Mouse (Mus musculus) embryonic stem cell, embryonic (primary cell): ENCODE results near the gene Hist2h2be.
"Not testable (repeated sequence)": the region's sequence is repeated elsewhere in the genome, so short reads cannot be mapped to it uniquely, and the experiment has no call there.

ENCODE experiments used
- CTCF ChIA-PET, 4 experiments: fragments of 300-600 bp in 2 of 4; fragments of 350-600 bp in 2 of 4; sonication (Branson Sonifier 250); formaldehyde crosslinking; loops; one replicate each; lab custom pipeline; 2022; ENCODE audit warnings: inconsistent platforms in 2 of 4; lab: Charles Lee
- POLR2A ChIA-PET, 4 experiments: fragments of 300-600 bp in 2 of 4; fragments of 350-600 bp in 2 of 4; sonication (Branson Sonifier 250); formaldehyde crosslinking; loops; one replicate each; lab custom pipeline; 2022; ENCODE audit warnings: antibody characterized with exemption in 4 of 4, inconsistent platforms in 1 of 4; lab: Charles Lee

Hist2h2be gene

DNA sequence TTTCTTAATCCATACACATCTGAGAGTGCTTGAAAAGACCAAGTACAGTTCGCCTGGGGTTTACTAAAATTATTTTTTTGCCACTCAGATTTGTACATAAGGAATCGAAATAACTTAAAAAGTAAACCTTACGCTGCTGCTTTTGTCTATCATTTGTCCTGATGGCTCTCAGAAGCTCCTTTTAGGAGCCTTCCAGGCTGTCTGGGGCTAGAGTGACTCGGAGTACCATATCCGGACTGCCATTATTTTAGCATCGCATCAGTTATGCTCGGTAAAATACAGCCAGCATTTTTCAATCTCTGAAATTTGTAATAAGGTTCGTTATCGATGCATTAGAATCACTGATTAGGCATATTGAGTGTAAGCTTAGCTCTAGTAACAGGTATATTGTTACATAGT is 19.9 kb downstream of the Hist2h2be start:
- CTCF ChIA-PET = no interaction called here
- POLR2A ChIA-PET = interaction anchor here (0.6 to 6.2 kb wide), 23 partner anchors 10 to 290 kb away, joined by 3 to 149 read pairs (median 7); partner anchors contain the start of genes Hist2h2bb (in 4 of the 4), Hist2h4 (in 4 of the 4), Bola1 (in 2 of the 4) and Hist2h2ab (in 2 of the 4)

- POLR2A ChIA-PET = interaction anchor here in 3 of 4 experiments (0.6 to 6.2 kb wide), 48 partner anchors 10 to 432 kb away, joined by 3 to 149 read pairs (median 4); partner anchors contain the start of genes Bola1 (in 3 of the 3), Hist2h2ab (in 3 of the 3), Hist2h2ac (in 3 of the 3) and Hist2h2bb (in 3 of the 3)
- CTCF ChIA-PET = no interaction called here
These were observed 23.1 kb downstream of the Hist2h2be start for GRCm38 (mm10) chr3:96243921-96244572.

- POLR2A ChIA-PET = interaction anchor here in 3 of 4 experiments (0.6 to 6.2 kb wide), 34 partner anchors 9 to 371 kb away, joined by 3 to 149 read pairs (median 3); partner anchors contain the start of genes Bola1 (in 3 of the 3), Hist2h2ab (in 3 of the 3), Hist2h2ac (in 3 of the 3) and Hist2h2bb (in 3 of the 3)
- CTCF ChIA-PET = not testable (repeated sequence)
These were observed 24.3 kb downstream of the Hist2h2be start, which contains the start of gene Hist2h2aa1 for GRCm38 (mm10) chr3:96245003-96245886. Gene Hist2h2aa1, plus strand, starts transcription at chr3:96245497.

- CTCF ChIA-PET, POLR2A ChIA-PET: not testable (repeated sequence)
These were observed 25.1 kb downstream of the Hist2h2be start for GRCm38 (mm10) chr3:96246018-96246417.

DNA sequence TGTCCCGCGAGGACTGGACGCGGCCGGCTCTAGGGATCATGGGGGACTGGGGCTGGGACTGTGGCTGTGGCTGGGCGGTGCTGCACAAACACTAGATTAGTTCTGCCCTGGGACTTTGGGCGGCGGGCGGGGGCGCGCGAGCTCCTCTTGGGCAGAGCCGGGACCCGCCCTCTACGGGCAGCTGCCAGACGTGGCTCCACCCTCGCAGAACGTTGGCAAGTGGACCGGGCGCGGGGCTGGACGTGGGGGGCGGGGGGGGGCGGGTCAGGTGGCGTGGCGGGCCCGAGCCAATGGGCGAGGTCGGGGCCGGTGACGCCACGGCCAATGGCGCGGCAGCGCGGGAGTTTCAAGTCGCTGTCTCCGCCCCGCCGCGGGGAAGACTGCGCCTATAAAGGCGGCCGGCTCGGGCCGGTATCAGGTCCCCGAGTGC is 25.5 kb downstream of the Hist2h2be start, which contains the start of gene Hist2h3c1:
Gene Hist2h3c1 (plus strand): TSS at position 259 of the 430 bp plus-strand sequence.
- CTCF ChIA-PET = interaction anchor here in 1 of 4 experiments (0.7 kb wide), 1 partner anchor 16 kb away, joined by 5 read pairs; no protein-coding TSS in a partner anchor
- POLR2A ChIA-PET = interaction anchor here in 3 of 4 experiments (0.6 to 1.4 kb wide), 9 partner anchors 9 to 31 kb away, joined by 3 to 42 read pairs (median 7); partner anchors contain the start of genes Hist2h2bb (in 2 of the 3), Bola1 (in 1 of the 3), Hist2h2ab (in 1 of the 3) and Hist2h2ac (in 1 of the 3)

DNA sequence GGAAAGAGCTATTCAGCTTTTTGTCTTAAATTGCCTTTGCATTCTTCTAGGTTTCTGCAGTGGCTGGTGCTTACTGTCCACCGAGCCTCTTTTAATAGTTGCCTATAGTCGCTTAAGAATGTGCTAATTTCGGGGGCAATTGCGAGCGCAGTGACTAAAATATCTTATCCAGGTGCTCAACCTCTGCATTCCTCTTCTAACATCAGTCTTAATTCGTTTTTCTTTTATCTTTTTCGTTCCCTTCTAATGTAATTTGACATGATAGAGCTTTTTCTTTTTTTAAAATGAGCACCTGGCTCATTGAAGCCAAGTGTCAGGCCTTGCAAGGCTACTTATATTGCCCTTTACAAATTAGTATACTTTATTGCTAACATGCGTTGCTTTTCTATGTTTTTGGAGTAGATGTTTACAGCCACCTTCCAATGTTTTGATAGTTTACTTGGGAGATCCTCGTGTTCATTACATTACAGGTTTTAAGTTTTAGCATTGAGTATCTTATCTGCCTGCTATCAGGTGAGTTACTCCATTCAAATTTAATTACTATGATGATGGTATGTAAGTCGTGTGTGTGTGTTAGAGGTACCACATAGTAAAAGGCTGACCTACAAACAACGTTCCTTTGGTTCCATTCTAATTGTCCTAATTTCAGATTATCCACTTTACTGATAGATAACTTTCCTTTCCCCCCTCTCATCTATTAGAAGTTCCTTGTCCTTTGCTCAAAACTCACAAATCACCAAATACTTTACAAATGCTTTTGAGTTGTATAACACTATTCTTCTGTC is 26.6 kb downstream of the Hist2h2be start:
- ChIA-PET CTCF (interaction anchor here in 3 of 4 experiments (0.7 to 1.3 kb wide), 3 partner anchors 15 to 30 kb away, joined by 3 to 5 read pairs (median 3); partner anchors contain the start of gene Hist2h4 (in 1 of the 3)), POLR2A (interaction anchor here (0.6 to 1.4 kb wide), 26 partner anchors 8 to 166 kb away, joined by 3 to 42 read pairs (median 4); partner anchors contain the start of genes Hist2h2bb (in 4 of the 4), Hist2h2ac (in 3 of the 4), Hist2h3b (in 3 of the 4) and Bola1 (in 2 of the 4))

DNA sequence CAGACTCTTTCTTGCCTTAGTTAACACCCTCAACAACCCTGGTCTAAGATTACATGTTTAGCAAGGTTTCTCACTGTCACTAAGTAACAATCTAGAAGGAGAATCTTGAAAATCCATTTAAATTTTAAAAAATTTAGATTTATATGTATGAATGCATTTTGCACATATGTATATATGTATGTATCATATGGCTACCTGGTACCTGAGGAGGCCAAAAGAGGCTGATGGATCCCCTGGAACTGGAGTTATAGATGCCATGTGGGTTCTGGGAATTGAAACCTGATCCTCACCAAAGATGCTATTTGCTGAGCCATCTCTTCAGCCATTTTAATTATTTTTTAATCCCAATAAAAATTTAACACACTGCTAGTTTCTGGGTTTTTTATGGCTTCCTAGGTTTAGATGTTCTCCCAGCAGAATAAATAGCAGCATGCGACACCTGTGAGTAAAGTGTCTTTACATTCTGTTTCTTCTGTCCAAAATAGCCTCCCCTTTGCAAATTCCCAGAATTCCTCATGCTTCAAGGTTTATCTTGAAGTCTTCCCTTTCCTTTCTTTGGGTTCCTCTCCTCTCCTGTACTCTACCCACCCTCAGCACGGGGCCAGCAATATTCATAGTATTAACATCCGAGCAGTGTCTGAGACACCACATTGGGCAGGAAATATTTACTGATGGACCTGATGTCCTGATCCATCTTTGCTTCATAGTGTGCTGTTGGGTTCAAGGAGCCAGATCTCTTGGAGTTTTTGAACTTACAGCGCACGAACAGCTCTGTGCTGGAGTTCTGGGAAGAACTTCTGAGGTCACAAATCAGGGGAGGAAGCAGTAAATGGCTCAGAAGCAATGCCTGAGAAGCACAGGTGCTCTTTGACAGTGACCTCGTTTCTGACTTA is 27.5 kb downstream of the Hist2h2be start:
- ChIA-PET POLR2A (interaction anchor here (0.7 to 12.7 kb wide), 19 partner anchors 10 to 123 kb away, joined by 3 to 151 read pairs (median 4); partner anchors contain the start of genes Hist2h4 (in 3 of the 4), Hist2h2bb (in 2 of the 4), Hist2h3b (in 2 of the 4) and Bola1 (in 1 of the 4)), CTCF (interaction anchor here in 1 of 4 experiments (0.6 kb wide), 1 partner anchor 14 kb away, joined by 4 read pairs; no protein-coding TSS in a partner anchor)

DNA sequence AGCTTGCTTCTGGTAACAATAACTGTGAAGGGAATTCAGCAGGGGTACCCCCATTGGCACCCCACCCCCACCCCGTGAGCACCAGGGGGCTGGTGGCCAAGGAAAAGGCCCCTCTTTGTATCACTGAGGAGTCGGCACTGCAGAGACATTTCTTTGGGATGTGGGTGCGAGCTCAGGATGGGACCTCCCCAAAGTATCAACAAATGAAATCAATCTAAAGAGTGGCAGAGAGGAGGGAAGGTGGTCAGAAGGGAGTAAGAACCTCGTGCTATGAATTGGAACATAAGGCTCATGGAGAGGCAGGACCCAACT is 28.1 kb downstream of the Hist2h2be start:
- ChIA-PET POLR2A (interaction anchor here (0.7 to 12.7 kb wide), 19 partner anchors 9 to 124 kb away, joined by 3 to 151 read pairs (median 4); partner anchors contain the start of genes Hist2h4 (in 3 of the 4), Hist2h2bb (in 2 of the 4), Hist2h3b (in 2 of the 4) and Bola1 (in 1 of the 4)), CTCF (interaction anchor here in 1 of 4 experiments (0.6 kb wide), 1 partner anchor 13 kb away, joined by 4 read pairs; no protein-coding TSS in a partner anchor)

- CTCF ChIA-PET = no interaction called here
- POLR2A ChIA-PET = interaction anchor here (0.6 to 12.7 kb wide), 25 partner anchors 9 to 582 kb away, joined by 3 to 151 read pairs (median 6); partner anchors contain the start of genes Hist2h4 (in 3 of the 4), Bola1 (in 2 of the 4), Hist2h2ab (in 2 of the 4) and Hist2h2ac (in 2 of the 4)
These were observed 30.0 kb downstream of the Hist2h2be start for GRCm38 (mm10) chr3:96250890-96251289.

GRCm38 (mm10) chr3:96251787-96252186 is 30.9 kb downstream of the Hist2h2be start:
- POLR2A ChIA-PET = interaction anchor here in 3 of 4 experiments (0.9 to 12.7 kb wide), 8 partner anchors 11 to 55 kb away, joined by 3 to 151 read pairs (median 9); partner anchors contain the start of genes Hist2h4 (in 3 of the 3), Bola1 (in 2 of the 3), Hist2h2ab (in 2 of the 3) and Hist2h2ac (in 1 of the 3)
- CTCF ChIA-PET = no interaction called here

DNA sequence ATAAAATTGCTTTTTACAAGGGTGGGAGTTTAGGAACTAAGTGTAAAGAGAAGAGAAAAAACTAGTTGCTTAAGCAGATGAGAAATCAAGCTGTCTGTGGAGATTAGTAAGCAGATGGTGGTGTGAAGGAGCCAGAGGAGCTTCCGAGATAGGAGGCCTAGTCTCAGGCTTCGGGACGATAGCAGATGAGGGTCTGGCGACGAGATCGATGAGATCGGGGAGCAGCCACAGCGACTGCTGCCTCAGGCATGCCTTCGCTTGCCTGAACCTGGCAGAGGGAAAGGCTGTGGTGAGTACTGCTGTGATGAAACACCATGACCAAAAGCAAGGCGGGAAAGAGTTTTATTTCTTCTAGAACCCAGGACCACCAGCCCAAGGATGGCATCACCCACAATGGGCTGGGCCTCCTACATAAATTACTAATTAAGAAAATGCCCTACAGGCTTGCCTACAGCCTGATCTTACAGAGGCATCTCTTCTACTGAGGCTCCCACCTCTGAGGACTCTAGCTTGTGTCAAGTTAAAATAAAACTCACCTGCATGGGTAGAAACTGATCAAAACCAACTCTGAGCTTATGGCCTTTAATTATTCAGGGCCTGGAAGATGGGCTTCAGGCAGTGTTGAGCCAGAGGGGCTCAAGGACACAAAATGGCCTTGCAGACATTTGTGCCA is 33.9 kb downstream of the Hist2h2be start:
- ChIA-PET POLR2A (interaction anchor here (0.5 to 12.7 kb wide), 42 partner anchors 8 to 442 kb away, joined by 3 to 151 read pairs (median 5); partner anchors contain the start of genes Hist2h4 (in 4 of the 4), Hist2h2ac (in 3 of the 4), Hist2h2bb (in 3 of the 4) and Hist2h2be (in 3 of the 4)), CTCF (interaction anchor here in 1 of 4 experiments (1.1 kb wide), 1 partner anchor 23 kb away, joined by 3 read pairs; no protein-coding TSS in a partner anchor)

DNA sequence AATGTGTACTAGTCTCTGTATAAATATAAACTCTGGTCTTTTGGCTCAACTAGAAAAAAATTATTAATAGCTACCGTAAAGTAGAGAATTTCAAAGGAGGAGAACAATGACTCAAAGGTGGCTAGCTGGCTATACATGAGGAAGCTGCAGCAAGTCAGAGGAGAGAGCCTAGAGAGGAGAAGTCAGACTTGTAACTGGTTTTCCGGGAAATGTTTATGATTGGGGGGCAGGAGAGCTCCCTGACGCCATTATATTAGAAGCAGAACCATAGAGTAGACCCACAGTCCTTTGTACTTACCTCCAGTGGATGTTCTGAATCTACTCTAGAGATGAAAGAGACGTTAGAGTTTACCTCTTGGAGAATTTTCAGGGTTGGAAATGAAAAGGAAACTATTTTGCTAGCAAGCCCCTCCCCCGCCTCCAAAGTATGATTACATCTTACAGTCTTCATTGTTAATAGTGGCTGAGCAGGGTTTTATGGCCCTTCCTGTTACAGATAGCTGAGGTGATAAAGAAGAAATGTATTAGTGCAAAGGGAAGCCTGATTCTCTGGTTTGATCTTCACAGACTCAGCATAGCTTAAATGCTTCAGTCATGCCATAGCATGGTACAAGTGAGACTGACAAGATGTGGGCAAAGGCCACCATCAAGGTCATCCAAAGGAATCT is 35.1 kb downstream of the Hist2h2be start:
- ChIA-PET POLR2A (interaction anchor here (0.7 to 12.7 kb wide), 22 partner anchors 7 to 241 kb away, joined by 3 to 151 read pairs (median 10); partner anchors contain the start of genes Hist2h2bb (in 4 of the 4), Hist2h3b (in 3 of the 4), Bola1 (in 2 of the 4) and Hist2h2aa1 (in 2 of the 4)), CTCF (interaction anchor here in 2 of 4 experiments (0.7 to 1.1 kb wide), 2 partner anchors 22 to 186 kb away, joined by 3 read pairs; no protein-coding TSS in a partner anchor)

GRCm38 (mm10) chr3:96257190-96257589 is 36.3 kb downstream of the Hist2h2be start:
- ChIA-PET POLR2A (interaction anchor here in 3 of 4 experiments (0.7 to 12.7 kb wide), 15 partner anchors 8 to 691 kb away, joined by 3 to 151 read pairs (median 6); partner anchors contain the start of genes Hist2h2ac (in 2 of the 3), Hist2h2bb (in 2 of the 3), Hist2h2be (in 2 of the 3) and Hist2h3b (in 2 of the 3)), CTCF (no interaction called here)

DNA sequence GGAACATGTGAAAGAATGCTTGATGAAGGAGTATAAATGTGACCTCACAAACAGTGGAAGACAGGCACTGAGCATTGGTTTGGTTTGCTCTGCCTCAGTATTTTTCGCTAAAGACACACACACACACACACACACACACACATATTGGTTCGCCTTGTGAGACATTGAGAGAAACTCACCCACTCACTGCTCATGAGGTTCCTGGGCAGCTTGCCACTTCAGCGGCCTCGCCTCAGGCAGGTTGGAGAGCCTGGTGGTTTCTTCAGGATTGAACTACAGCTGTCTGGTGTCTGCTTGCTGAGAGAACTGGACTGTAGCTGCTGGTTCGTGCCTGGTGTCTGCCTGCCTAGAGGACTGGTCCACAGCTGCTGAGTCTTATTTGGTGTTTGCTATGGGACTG is 39.3 kb downstream of the Hist2h2be start:
- CTCF ChIA-PET = no interaction called here
- POLR2A ChIA-PET = interaction anchor here in 3 of 4 experiments (0.6 to 12.7 kb wide), 18 partner anchors 8 to 169 kb away, joined by 3 to 151 read pairs (median 6); partner anchors contain the start of genes Bola1 (in 2 of the 3), Hist2h2ab (in 2 of the 3), Hist2h2ac (in 2 of the 3) and Hist2h2bb (in 2 of the 3)
